Mouse (Mus musculus) embryonic facial prominence, embryonic 12.5 days (tissue): ENCODE data around the gene Zfp36. TPM values are rescaled to one million over a fixed set of nuclear protein-coding genes. Genes with fewer than 3 reads are reported as not detected.

ENCODE experiments used
- ATAC-seq: fragments of 200-750 bp; cut with Nextera tagmentation; 2 replicates; pipeline ENCODE4 v1.8.0; 2017; ENCODE audit not compliant: insufficient number of reproducible peaks, insufficient read depth, low FRiP score, low TSS enrichment
- H3K27ac ChIP-seq: fragments of 300-500 bp; sonication (generic); 2 replicates; pipeline ENCODE4 v1.5.1; 2016; ENCODE audit warnings: mild to moderate bottlenecking
- H3K27me3 ChIP-seq: fragments of 300-500 bp; sonication (generic); 2 replicates; pipeline ENCODE4 v1.6.1; 2016; ENCODE audit warnings: mild to moderate bottlenecking, moderate library complexity
- H3K36me3 ChIP-seq: fragments of 300-500 bp; sonication (generic); 2 replicates; pipeline ENCODE4 v1.6.1; 2016; ENCODE audit warnings: mild to moderate bottlenecking
- H3K4me1 ChIP-seq: fragments of 300-500 bp; sonication (generic); 2 replicates; pipeline ENCODE4 v1.6.1; 2016
- H3K4me2 ChIP-seq: fragments of 300-500 bp; sonication (generic); replicated peaks from 2 replicates; pipeline ENCODE4 v1.6.1; 2016; ENCODE audit warnings: mild to moderate bottlenecking, moderate library complexity
- H3K4me3 ChIP-seq: fragments of 300-500 bp; sonication (generic); 2 replicates; pipeline ENCODE4 v1.5.1; 2016; ENCODE audit warnings: mild to moderate bottlenecking
- H3K9ac ChIP-seq: fragments of 300-500 bp; sonication (generic); 2 replicates; pipeline ENCODE4 v1.6.1; 2016; ENCODE audit warnings: mild to moderate bottlenecking, moderate library complexity
- H3K9me3 ChIP-seq: fragments of 300-500 bp; sonication (generic); 2 replicates; pipeline ENCODE4 v1.6.1; 2016; ENCODE audit warnings: mild to moderate bottlenecking, moderate library complexity
- WGBS: fragments of 180-500 bp; shearing (Covaris S2); methylation state at CpG from one replicate; pipeline ENCODE4 v1.1.7; 2016; 5-methylcytosine and 5-hydroxymethylcytosine counted together
- polyA plus RNA-seq: library from polyadenylated mRNA; unstranded; fragments of >200 nt; fragmentation: Nextera tagmentation; extraction: Ambion mirVana; gene quantifications from 2 replicates; pipeline ENCODE4 v1.2.1, GENCODE M21; 2016

Gene Zfp36
- polyA plus RNA-seq, 1 experiment from 2014 or later, result 7.8 TPM

- 0 out of 2 replicates have a peak overlapping the region, but pooled peaks have one; percentile 94 for H3K27ac ChIP-seq
- H3K4me3 ChIP-seq, result no peak overlapping the region
- 76% methylated on average over 10 of the region's 10 CpGs for WGBS
- H3K4me2 ChIP-seq, result peak overlapping the region; percentile 74; the same call in 1 of the 2 replicates
- no peaks in the 10 kb centered on the region for H3K27me3 ChIP-seq
- H3K4me1 ChIP-seq, result peaks cover 51% of the 10 kb centered on the region
- ATAC-seq, result no peak
- H3K9ac ChIP-seq, result no peak overlapping the region
- no peaks in the 10 kb centered on the region for H3K9me3 ChIP-seq
- peaks cover 16% of the 10 kb centered on the region for H3K36me3 ChIP-seq
Measured at GRCm38 (mm10) chr7:28374647-28375046, 5.4 kb downstream of the Zfp36 start.

DNA sequence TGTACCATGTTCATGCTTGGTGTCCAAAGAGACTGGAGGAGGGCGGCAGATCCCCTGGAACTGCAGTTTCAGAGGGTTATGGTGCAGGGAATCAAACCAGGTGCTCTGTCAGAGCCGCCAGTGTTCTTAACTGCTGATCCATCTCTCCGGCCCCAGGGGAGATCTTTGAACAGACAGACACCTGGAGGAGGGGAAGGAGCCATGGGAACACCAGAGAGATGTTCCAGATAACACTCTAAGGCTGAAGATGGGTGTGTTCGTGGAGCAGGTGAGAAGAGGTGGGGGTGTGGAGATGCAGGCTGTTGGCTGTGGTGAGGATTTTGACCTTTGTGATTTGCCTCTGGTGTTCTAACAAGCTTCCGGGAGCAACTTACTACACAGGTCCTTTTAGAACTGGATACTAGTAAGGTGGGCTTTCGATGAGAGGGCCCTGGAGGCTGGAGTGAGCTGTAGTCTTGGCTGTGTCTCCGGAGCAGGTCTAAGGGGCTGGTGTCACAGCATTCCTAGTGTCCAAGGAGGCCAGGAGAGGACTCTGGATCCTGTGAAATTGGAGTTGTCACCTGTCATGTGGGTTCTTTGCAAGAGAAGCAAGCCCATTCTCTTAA, 6.1 kb downstream of the Zfp36 start:
- peaks cover 22% of the 10 kb centered on the region for H3K36me3 ChIP-seq
- WGBS, result 74% methylated on average over 7 of the region's 7 CpGs
- H3K27me3 ChIP-seq, result no peaks in the 10 kb centered on the region
- peaks cover 49% of the 10 kb centered on the region for H3K4me1 ChIP-seq
- no peak overlapping the region for H3K9ac ChIP-seq
- H3K27ac ChIP-seq, result peak overlapping the region; percentile 74
- ATAC-seq, result no peak
- H3K4me2 ChIP-seq, result peak overlapping the region; percentile 4; the same call in 1 of the 2 replicates
- no peaks in the 10 kb centered on the region for H3K9me3 ChIP-seq
- no peak overlapping the region for H3K4me3 ChIP-seq

GRCm38 (mm10) chr7:28373131-28373581, 6.9 kb downstream of the Zfp36 start:
- Histone ChIP-seq H3K36me3 (peaks cover 31% of the 10 kb centered on the region), H3K4me3 (peak overlapping the region; percentile 78), H3K9me3 (no peaks in the 10 kb centered on the region), H3K27me3 (no peaks in the 10 kb centered on the region), H3K9ac (0 out of 2 replicates have a peak overlapping the region, but pooled peaks have one; percentile 22), H3K27ac (peak overlapping the region; percentile 96), H3K4me1 (peaks cover 41% of the 10 kb centered on the region), H3K4me2 (peak overlapping the region; percentile 40)
- WGBS, result under 1% methylated on average over 9 of the region's 9 CpGs
- ATAC-seq, result no peak

GRCm38 (mm10) chr7:28372251-28373108, 7.6 kb downstream of the Zfp36 start, which contains the start of gene Plekhg2:
Plekhg2 (minus strand) TSS chr7:28372599.
- Histone ChIP-seq H3K4me1 (peaks cover 35% of the 10 kb centered on the region), H3K27me3 (no peaks in the 10 kb centered on the region), H3K27ac (peak within 1 kb of the TSS; percentile 96), H3K9ac (peak within 1 kb of the TSS; percentile 92), H3K4me3 (peak within 1 kb of the TSS; percentile 78), H3K4me2 (peak within 1 kb of the TSS; percentile 98), H3K9me3 (no peaks in the 10 kb centered on the region), H3K36me3 (peaks cover 33% of the 10 kb centered on the region)
- WGBS, result under 1% methylated on average over 66 of the region's 66 CpGs
- peak; percentile 89 for ATAC-seq

- Histone ChIP-seq H3K4me2 (peak overlapping the region; percentile 98), H3K4me1 (peaks cover 29% of the 10 kb centered on the region), H3K9me3 (no peaks in the 10 kb centered on the region), H3K27ac (peak overlapping the region; percentile 96), H3K36me3 (peaks cover 38% of the 10 kb centered on the region), H3K9ac (peak overlapping the region; percentile 92), H3K4me3 (peak overlapping the region; percentile 78), H3K27me3 (no peaks in the 10 kb centered on the region)
- WGBS, result under 1% methylated on average over 30 of the region's 43 CpGs
- no peak for ATAC-seq
Measured at GRCm38 (mm10) chr7:28371514-28371989, 8.5 kb downstream of the Zfp36 start.

DNA sequence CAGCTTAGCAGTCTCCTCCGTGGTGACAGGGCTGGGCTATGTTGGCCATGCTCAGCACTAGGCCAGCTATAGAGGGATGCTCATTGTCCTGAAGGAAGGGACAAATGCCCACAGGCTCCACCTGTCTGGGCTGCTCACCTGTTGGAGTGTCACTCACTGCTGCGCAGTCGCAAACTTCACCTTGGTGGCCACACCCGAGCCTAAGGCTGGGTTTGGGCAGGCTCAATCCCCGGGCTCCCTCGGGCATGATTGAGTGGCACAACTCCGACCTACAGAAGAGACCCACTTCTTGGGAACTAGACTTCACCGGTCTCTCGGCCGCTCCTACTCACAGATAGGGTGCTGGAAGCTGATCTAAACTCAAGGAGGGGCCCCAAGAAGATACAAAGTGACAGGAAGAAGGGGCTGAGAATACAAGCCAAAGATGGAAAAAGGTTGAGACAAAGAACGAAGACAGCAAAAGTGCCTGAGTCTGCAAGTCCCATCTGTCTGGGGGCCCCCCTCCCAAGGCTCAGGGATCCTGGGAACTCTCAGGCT, 9.0 kb downstream of the Zfp36 start:
- Histone ChIP-seq H3K4me1 (peaks cover 24% of the 10 kb centered on the region), H3K27me3 (no peaks in the 10 kb centered on the region), H3K36me3 (peaks cover 43% of the 10 kb centered on the region), H3K9ac (peak overlapping the region; percentile 92), H3K4me2 (peak overlapping the region; percentile 98), H3K9me3 (no peaks in the 10 kb centered on the region), H3K4me3 (peak overlapping the region; percentile 78), H3K27ac (peak overlapping the region; percentile 96)
- no peak for ATAC-seq
- WGBS, result 7% methylated on average over 11 of the region's 11 CpGs

DNA sequence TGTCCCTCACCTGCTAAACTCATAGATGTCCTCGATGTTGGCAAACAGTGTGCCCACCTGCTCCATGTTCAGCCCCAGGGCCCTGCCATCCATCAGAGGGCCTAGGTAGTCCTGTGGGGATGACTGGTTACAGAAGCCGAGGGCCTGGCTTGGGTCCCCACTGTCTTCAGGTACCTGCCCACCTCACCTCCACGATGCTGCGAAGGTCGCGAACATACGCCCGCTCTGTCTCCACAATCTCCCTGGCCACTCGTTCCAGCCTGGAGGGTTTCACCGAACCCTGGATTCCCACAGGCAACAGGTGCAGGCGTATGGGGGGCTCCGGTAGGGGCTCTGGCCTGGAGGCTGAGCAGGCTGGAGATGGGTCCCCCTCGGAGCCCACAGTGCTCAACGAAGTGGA, 10.0 kb downstream of the Zfp36 start:
- Histone ChIP-seq H3K9ac (peak overlapping the region; percentile 92), H3K27ac (no peak overlapping the region)
- 93% methylated on average over 14 of the region's 14 CpGs for WGBS

DNA sequence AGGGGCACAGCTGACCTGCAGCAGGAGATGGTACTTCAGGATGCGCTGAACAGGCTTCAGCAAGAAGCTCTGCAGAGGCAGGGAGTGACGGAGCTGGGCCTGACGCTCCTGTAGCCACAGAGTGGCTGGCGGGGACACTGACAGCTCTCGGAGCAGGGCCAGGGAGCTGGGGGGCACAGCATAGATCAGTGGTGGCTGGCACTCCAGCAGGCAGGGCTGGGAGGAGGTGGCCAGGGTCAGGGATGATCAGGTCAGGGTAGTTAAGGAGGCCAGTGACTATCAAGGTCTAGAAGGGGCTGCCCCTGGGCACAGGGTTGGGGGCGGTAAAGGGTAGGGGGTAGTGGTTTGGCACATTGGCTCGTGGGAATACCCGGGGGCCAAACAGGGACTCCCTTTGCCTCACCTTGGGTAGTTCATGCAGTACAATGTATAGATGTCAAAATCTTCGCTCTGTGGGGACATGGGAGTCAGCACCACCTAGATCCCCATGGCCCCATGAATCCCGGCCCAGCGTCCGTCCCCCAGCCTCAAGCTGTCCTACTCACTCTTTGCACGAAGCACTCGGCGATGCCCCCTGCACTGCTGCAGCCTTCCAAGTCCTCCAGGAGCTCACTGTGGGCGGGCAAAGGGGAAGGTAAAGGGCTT, 11.7 kb downstream of the Zfp36 start:
- Histone ChIP-seq H3K4me1 (peaks cover 17% of the 10 kb centered on the region), H3K27me3 (no peaks in the 10 kb centered on the region), H3K4me2 (no peak overlapping the region), H3K9ac (no peak overlapping the region), H3K36me3 (peaks cover 69% of the 10 kb centered on the region), H3K9me3 (no peaks in the 10 kb centered on the region), H3K4me3 (no peak overlapping the region), H3K27ac (no peak overlapping the region)
- 88% methylated on average over 16 of the region's 16 CpGs for WGBS
- ATAC-seq, result no peak

More for the DNA sequence above, 10.0 kb downstream of the Zfp36 start:
- Histone ChIP-seq H3K27me3 (no peaks in the 10 kb centered on the region), H3K4me1 (peaks cover 22% of the 10 kb centered on the region), H3K9me3 (no peaks in the 10 kb centered on the region), H3K36me3 (peaks cover 53% of the 10 kb centered on the region), H3K4me3 (peak overlapping the region; percentile 78), H3K4me2 (peak overlapping the region; percentile 98)
- no peak for ATAC-seq

DNA sequence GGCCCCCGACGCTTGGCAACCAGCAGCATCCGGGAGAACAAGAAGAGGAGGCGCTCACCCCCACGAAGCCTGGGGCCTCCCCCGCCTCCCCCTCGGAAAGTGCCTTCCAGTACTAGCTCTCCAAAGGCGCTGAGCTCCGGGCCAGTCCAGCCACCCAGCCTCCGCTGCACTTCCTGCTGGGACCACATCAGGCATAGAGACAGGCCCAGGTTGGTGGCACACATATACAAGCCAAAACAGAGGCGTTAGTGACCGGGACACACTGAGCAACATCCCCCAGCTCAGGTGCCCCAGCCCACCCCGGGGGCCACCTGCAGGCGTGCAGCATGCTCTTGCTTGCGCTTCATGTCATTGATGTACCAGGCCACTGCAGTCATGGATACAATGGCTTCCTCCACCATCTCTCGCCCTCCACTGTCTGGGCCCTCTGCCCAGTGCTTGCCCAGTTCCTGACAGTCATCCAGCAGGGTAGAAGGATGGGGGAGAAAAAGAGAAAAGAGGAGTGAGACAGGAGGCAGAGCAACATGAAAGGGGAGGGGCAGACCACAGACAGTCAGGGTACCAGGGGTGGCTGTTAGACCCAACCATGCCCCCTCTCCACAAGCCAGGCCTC, 12.3 kb downstream of the Zfp36 start:
- 91% methylated on average over 16 of the region's 16 CpGs for WGBS
- Histone ChIP-seq H3K4me1 (peaks cover 17% of the 10 kb centered on the region), H3K9ac (no peak overlapping the region), H3K4me2 (no peak overlapping the region), H3K27me3 (no peaks in the 10 kb centered on the region), H3K4me3 (no peak overlapping the region), H3K27ac (no peak overlapping the region), H3K9me3 (no peaks in the 10 kb centered on the region), H3K36me3 (peaks cover 74% of the 10 kb centered on the region)
- ATAC-seq, result no peak

DNA sequence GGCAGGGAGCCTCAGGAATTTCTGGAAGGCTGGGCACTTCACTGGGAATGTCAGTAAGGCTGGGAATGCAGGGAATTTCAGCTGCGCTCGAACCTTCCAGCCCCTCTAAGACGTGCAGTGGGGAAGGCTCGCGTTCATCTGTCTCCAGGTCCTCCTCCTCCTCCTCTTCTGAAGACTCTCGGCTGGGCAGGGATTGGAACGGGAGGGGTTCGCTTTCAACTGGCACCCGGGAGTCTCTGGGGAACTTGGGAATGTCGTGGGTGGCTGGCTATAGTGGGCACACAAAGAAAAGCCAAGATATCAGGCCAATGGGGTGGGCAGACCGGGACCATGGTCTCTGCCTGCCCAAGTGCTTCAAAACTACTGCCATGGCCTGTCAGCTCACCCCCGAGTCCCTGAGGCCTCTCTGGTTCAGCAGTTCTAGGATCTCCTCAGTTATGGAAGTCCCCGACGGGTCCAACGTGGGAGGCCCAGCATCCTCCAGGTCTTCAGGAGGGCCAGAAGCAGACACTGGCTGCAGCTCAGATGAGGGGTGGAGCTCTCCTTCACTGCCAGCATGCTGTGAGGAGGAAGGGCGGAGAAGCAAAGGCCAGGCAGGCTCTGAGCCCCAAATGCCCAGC, 17.5 kb downstream of the Zfp36 start:
- H3K4me2 ChIP-seq, result no peak overlapping the region
- H3K36me3 ChIP-seq, result peaks cover 88% of the 10 kb centered on the region
- 89% methylated on average over 16 of the region's 16 CpGs for WGBS
- H3K9ac ChIP-seq, result no peak overlapping the region
- H3K4me1 ChIP-seq, result peaks cover 10% of the 10 kb centered on the region
- H3K4me3 ChIP-seq, result no peak overlapping the region
- no peak for ATAC-seq
- H3K27ac ChIP-seq, result no peak overlapping the region
- H3K9me3 ChIP-seq, result no peaks in the 10 kb centered on the region
- no peaks in the 10 kb centered on the region for H3K27me3 ChIP-seq
